Mouse (Mus musculus): Measurements from ENCODE around the gene Clec4a3.
"Not testable (repeated sequence)": the region's sequence is repeated elsewhere in the genome, so short reads cannot be mapped to it uniquely, and the experiment has no call there.

Gene Clec4a3

GRCm38 (mm10) chr6:122952401-122952800 lies at the start of gene Clec4a3:
Gene Clec4a3, plus strand, starts transcription at chr6:122952515.
- no peak for DNase-seq (ENCODE audit: low spot score)

GRCm38 (mm10) chr6:122919922-122920321 lies 32.4 kb upstream of the Clec4a3 start:
- no peak for DNase-seq (ENCODE audit: low spot score)

GRCm38 (mm10) chr6:122921451-122921850 lies 30.9 kb upstream of the Clec4a3 start, which contains the start of gene Clec4a1:
Gene Clec4a1, plus strand, starts transcription at chr6:122921848.
- DNase-seq (ENCODE audit: low spot score), result peak; percentile 6

GRCm38 (mm10) chr6:122934845-122935244 lies 17.5 kb upstream of the Clec4a3 start:
- DNase-seq (ENCODE audit: low spot score), result no peak

- DNase-seq (ENCODE audit: low spot score), result no peak
Observed at GRCm38 (mm10) chr6:122939618-122940017, 12.7 kb upstream of the Clec4a3 start.

- DNase-seq (ENCODE audit: low spot score), result no peak
Observed at GRCm38 (mm10) chr6:122946760-122947159, 5.6 kb upstream of the Clec4a3 start.

GRCm38 (mm10) chr6:122964562-122964961 lies 12.2 kb downstream of the Clec4a3 start:
- DNase-seq (ENCODE audit: low spot score), result no peak

GRCm38 (mm10) chr6:122969048-122969447 lies 16.7 kb downstream of the Clec4a3 start:
- DNase-seq (ENCODE audit: low spot score), result no peak

GRCm38 (mm10) chr6:122989876-122990437 lies 37.6 kb downstream of the Clec4a3 start, which contains the start of gene Clec4a4:
Gene Clec4a4, plus strand, starts transcription at chr6:122990367.
- no peak for DNase-seq (ENCODE audit: low spot score)

- DNase-seq (ENCODE audit: low spot score), result not testable (repeated sequence)
Observed at GRCm38 (mm10) chr6:123004696-123005095, 52.4 kb downstream of the Clec4a3 start.

GRCm38 (mm10) chr6:123005591-123005990 lies 53.3 kb downstream of the Clec4a3 start:
- no peak for DNase-seq (ENCODE audit: low spot score)

All from left cerebral cortex, adult 11 months (tissue).